Mouse (Mus musculus) midbrain, embryonic 12.5 days (tissue): ENCODE data around the gene Bcorl1. TPM values are rescaled to one million over a fixed set of nuclear protein-coding genes. Genes with fewer than 3 reads are reported as not detected.

Experiments
- ATAC-seq: fragments of 200-750 bp; cut with Nextera tagmentation; 2 replicates; pipeline ENCODE4 v1.8.0; 2017; ENCODE audit warnings: low read depth, moderate TSS enrichment, moderate library complexity; ENCODE audit not compliant: low FRiP score
- H3K27ac ChIP-seq: fragments of 300-500 bp; sonication (generic); replicated peaks from 2 replicates; pipeline ENCODE4 v1.5.1; 2016; ENCODE audit warnings: mild to moderate bottlenecking
- H3K27me3 ChIP-seq: fragments of 300-500 bp; sonication (generic); 2 replicates; pipeline ENCODE4 v1.6.1; 2016; ENCODE audit warnings: mild to moderate bottlenecking
- H3K36me3 ChIP-seq: fragments of 300-500 bp; sonication (generic); 2 replicates; pipeline ENCODE4 v1.6.1; 2016
- H3K4me1 ChIP-seq: fragments of 300-500 bp; sonication (generic); 2 replicates; pipeline ENCODE4 v1.6.1; 2016
- H3K4me2 ChIP-seq: fragments of 300-500 bp; sonication (generic); replicated peaks from 2 replicates; pipeline ENCODE4 v1.6.1; 2016; ENCODE audit warnings: mild to moderate bottlenecking, moderate library complexity
- H3K4me3 ChIP-seq: fragments of 300-500 bp; sonication (generic); 2 replicates; pipeline ENCODE4 v1.5.1; 2016; ENCODE audit warnings: mild to moderate bottlenecking
- H3K9ac ChIP-seq: fragments of 300-500 bp; sonication (generic); replicated peaks from 2 replicates; pipeline ENCODE4 v1.6.1; 2016; ENCODE audit warnings: mild to moderate bottlenecking, moderate library complexity
- H3K9me3 ChIP-seq: fragments of 300-500 bp; sonication (generic); 2 replicates; pipeline ENCODE4 v1.6.1; 2016; ENCODE audit warnings: mild to moderate bottlenecking
- WGBS: fragments of 180-500 bp; shearing (Covaris S2); methylation state at CpG from one replicate; pipeline ENCODE4 v1.1.7; 2016; 5-methylcytosine and 5-hydroxymethylcytosine counted together
- polyA plus RNA-seq: library from polyadenylated mRNA; unstranded; fragments of >200 nt; fragmentation: Nextera tagmentation; extraction: Ambion mirVana; gene quantifications from 2 replicates; pipeline ENCODE4 v1.2.1, GENCODE M21; 2016

Bcorl1 gene
- polyA plus RNA-seq, 1 experiment from 2014 or later = 6.7 TPM

DNA sequence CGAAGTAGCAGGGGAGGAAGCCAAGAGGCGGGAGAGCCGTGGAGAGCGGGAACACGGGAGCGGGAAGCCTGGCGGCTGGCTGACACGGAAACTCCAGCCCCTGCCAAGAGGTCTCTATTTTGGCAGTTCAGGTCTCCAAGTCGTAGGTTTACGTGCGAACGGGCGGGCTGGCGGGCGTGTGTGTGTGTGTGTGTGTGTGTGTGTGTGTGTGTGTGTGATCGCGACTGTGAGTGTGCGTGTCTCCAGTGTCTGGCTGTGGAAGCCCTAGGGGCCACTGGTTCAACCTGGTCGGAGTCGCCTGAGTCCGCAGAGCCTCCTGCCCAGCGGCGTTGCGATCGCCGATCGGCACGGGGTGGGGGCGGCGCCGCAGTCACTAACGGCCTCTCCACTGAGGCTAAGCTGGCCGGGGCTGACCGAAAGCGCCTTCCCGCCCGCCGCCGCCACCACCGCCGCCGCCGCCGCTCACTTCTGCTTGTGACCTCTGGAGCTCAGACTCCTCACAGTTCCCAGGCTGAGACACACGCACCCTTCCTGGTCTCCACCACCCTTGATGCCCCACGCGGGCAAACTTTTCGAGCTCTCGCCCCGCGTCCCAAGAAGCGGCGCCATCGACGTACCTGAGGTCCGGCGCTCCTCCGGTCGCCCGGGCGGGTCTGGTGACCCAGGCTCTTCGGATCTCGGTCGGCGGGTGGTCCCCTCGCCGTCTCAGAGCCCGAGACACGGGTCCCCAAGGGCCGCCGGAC is 111.9 kb downstream of the Bcorl1 start:
- peaks cover 51% of the 10 kb centered on the region for H3K27me3 ChIP-seq
- H3K27ac ChIP-seq = no peak overlapping the region
- peak overlapping the region; percentile 39 for H3K4me3 ChIP-seq
- peaks cover 4% of the 10 kb centered on the region; the same call in 1 of the 2 replicates for H3K4me1 ChIP-seq
- peak overlapping the region; percentile 48 for H3K4me2 ChIP-seq
- WGBS = 23% methylated on average over 66 of the region's 71 CpGs
- no peak for ATAC-seq
- H3K36me3 ChIP-seq = no peaks in the 10 kb centered on the region
- H3K9ac ChIP-seq = 0 out of 2 replicates have a peak overlapping the region, but pooled peaks have one; percentile 34
- H3K9me3 ChIP-seq = no peaks in the 10 kb centered on the region

DNA sequence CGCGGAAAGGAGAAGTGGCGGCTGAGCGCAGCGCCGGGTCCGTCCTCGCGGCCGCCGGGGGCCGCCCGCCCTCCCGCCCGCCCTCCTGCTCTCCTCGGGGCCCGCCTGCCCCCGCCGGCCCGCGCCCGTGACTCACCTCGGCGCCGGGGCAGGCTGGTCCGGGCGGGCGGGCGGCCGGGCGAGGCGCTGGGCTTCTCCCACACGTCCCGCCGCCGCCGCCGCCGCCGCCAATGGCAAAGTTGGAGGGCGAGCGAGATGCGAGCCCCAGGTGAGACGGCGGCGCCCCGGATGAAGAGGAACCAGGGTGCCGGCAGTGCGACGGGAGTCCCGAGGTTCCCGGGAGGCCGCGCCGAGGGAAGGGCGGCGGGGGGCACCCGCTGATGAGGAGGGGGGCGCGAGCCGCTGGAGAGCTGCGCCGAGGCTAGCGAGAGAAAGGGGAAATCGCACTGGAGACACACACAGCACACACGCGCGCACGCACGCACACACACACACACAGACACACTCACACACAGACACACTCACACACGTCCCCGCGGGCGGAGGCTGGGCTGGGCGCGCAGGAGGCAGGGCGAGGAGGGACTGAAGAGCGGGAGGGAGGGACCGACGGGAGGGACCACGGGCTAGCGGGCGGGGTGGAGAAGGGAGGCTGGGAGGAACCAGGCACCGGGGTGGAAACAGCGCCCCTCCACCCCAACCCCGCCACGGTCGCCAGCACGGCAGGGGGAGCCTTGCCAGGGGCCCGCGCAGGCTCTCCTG is 112.8 kb downstream of the Bcorl1 start:
- H3K4me2 ChIP-seq = peak overlapping the region; percentile 48
- no peak overlapping the region for H3K27ac ChIP-seq
- peaks cover 4% of the 10 kb centered on the region; the same call in 1 of the 2 replicates for H3K4me1 ChIP-seq
- no peaks in the 10 kb centered on the region for H3K9me3 ChIP-seq
- WGBS = 25% methylated on average over 64 of the region's 91 CpGs
- 0 out of 2 replicates have a peak overlapping the region, but pooled peaks have one; percentile 34 for H3K9ac ChIP-seq
- peaks cover 51% of the 10 kb centered on the region for H3K27me3 ChIP-seq
- H3K4me3 ChIP-seq = peak overlapping the region; percentile 39
- H3K36me3 ChIP-seq = no peaks in the 10 kb centered on the region
- peak; percentile 53 for ATAC-seq

DNA sequence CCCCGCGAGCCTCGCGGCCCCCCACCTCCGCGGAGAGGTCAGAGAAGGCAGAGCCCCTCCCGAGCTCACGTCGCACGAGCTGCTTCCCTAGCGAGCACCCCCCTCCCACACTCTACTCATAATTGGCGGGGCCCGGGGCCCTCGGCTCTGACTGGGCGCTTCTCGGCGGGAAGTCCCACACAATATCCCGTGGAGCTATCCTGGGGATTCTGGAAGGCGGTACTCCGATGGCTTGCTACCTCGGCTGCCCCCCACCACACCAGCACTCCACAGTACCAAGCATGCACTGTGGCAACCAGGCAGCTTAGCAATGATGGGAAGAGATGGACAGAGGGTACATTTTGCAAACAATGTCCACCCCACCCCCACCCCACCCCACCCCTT is 113.3 kb downstream of the Bcorl1 start:
- Histone ChIP-seq H3K9me3 (no peaks in the 10 kb centered on the region), H3K36me3 (no peaks in the 10 kb centered on the region), H3K4me1 (peaks cover 4% of the 10 kb centered on the region; the same call in 1 of the 2 replicates), H3K27ac (no peak overlapping the region), H3K9ac (no peak overlapping the region), H3K4me2 (peak overlapping the region; percentile 48), H3K4me3 (peak overlapping the region; percentile 39), H3K27me3 (peaks cover 51% of the 10 kb centered on the region)
- 19% methylated on average over 19 of the region's 21 CpGs for WGBS
- peak; percentile 28 for ATAC-seq

DNA sequence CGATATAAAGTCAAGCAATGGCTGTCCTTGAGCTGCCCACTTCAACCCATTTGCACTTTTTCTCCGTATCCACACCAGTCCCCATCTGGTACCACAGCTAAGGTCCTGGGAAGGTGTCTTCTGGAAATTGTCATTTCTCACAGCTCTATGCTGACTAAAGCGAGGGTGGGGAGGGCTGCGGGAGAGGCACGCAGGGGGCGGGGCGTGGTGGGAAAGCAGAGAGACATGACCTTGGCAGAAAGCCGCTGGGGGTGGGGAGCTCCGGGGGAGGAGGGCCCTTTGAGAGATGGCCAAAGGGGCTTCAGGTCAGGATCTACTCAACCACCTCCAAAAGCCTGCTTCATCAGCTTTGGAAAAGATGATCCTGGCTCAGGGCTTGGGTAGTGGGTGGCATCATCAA is 113.9 kb downstream of the Bcorl1 start:
- Histone ChIP-seq H3K27ac (no peak overlapping the region), H3K36me3 (no peaks in the 10 kb centered on the region), H3K4me2 (no peak overlapping the region), H3K9me3 (no peaks in the 10 kb centered on the region), H3K4me3 (no peak overlapping the region), H3K9ac (no peak overlapping the region), H3K27me3 (peaks cover 51% of the 10 kb centered on the region), H3K4me1 (peaks cover under 1% of the 10 kb centered on the region; the same call in 1 of the 2 replicates)
- WGBS = 42% methylated on average over 9 of the region's 9 CpGs
- no peak for ATAC-seq

DNA sequence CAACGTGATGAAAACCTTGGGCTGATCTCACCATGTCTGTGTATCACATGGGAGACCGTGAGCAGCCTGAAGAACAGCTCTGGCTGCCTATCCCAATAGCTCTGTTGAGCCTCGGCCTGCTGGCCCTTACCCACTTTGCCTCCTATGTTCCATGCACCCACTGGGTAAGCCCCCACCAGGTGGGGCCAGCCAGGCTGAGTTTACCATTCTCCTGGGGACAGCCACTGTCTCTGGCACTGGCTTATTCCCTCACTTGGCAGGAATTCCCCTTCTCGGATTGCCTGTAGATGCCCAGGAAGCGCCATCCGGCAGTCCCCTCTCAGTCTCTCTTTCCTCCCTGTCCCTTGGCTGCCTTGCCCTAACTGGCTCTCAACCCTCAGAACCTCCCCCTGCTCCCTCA is 115.8 kb downstream of the Bcorl1 start:
- Histone ChIP-seq H3K36me3 (no peaks in the 10 kb centered on the region), H3K4me3 (no peak overlapping the region), H3K9ac (no peak overlapping the region), H3K9me3 (no peaks in the 10 kb centered on the region), H3K4me1 (no peaks in the 10 kb centered on the region), H3K27me3 (peaks cover 42% of the 10 kb centered on the region), H3K4me2 (no peak overlapping the region), H3K27ac (no peak overlapping the region)
- 70% methylated on average over 6 of the region's 6 CpGs for WGBS
- no peak for ATAC-seq

Other genes with a start within 250 kb of the Bcorl1 start
- 2.1 and 2.4 TPM in 2 replicates for gene Xpnpep2, start 232.6 kb upstream of the Bcorl1 start, polyA plus RNA-seq
- gene Sash3, start 194.9 kb upstream of the Bcorl1 start, polyA plus RNA-seq = 1.1 and 1.4 TPM in 2 replicates
- 5.9 and 6.2 TPM in 2 replicates for gene Zdhhc9, start 132.5 kb upstream of the Bcorl1 start, polyA plus RNA-seq
- gene Utp14a, start 84.5 kb upstream of the Bcorl1 start, polyA plus RNA-seq = 18.4 and 22.9 TPM in 2 replicates
- 1.6 and 1.8 TPM in 2 replicates for gene Elf4, start 121.8 kb downstream of the Bcorl1 start, polyA plus RNA-seq
- gene Aifm1, start 172.2 kb downstream of the Bcorl1 start, polyA plus RNA-seq = 61.8 and 63.2 TPM in 2 replicates
- gene Rab33a, start 177.9 kb downstream of the Bcorl1 start, polyA plus RNA-seq = 39.2 and 45.0 TPM in 2 replicates